ENCODE assay signal across 27 mouse cellular contexts in genomic region chr2:127347147-127347985, GRCm38 (mm10). TPM values are rescaled to one million over a fixed set of nuclear protein-coding genes. Genes with fewer than 3 reads are reported as not detected.
"Had no signal": no experiment of that assay in that cellular context is flagged by ENCODE, and none has a peak within 500 bp of the region (broad histone marks: within the 10 kb centered on the region; RNA-seq: fewer than 3 reads in every experiment).

No protein-coding gene starts in this region.

- H3K4me2 ChIP-seq: liver, embryonic 11.5 days; lung, embryonic 14.5 days; midbrain, embryonic 12.5 days; midbrain, embryonic 15.5 days; neural tube, embryonic 12.5 days; neural tube, embryonic 15.5 days had no signal

- H3K36me3 ChIP-seq: midbrain, embryonic 12.5 days; midbrain, embryonic 15.5 days; neural tube, embryonic 12.5 days; neural tube, embryonic 15.5 days had no signal

- H3K9ac ChIP-seq: liver, embryonic 14.5 days; liver, postnatal 0 days; lung, embryonic 14.5 days; midbrain, embryonic 12.5 days; midbrain, embryonic 15.5 days; neural tube, embryonic 12.5 days; neural tube, embryonic 15.5 days had no signal

- ATAC-seq: liver, postnatal 0 days; lung, postnatal 0 days; midbrain, embryonic 15.5 days had no signal

- H3K4me1 ChIP-seq: midbrain, embryonic 12.5 days; midbrain, embryonic 15.5 days; neural tube, embryonic 12.5 days; neural tube, embryonic 15.5 days had no signal

- H3K4me3 ChIP-seq: layer of hippocampus, adult 2 months; midbrain, embryonic 12.5 days; midbrain, embryonic 15.5 days; neural tube, embryonic 12.5 days; neural tube, embryonic 15.5 days had no signal

- DNase-seq: kidney, postnatal 10 days; layer of hippocampus, adult 9-11 months; liver, postnatal 0 days; lung, embryonic 14.5 days; right cerebral cortex, adult 18-20 months; right cerebral cortex, postnatal 14 days; right cerebral cortex, postnatal 4 days; thymus, adult 2 months; thymus, postnatal 14 days; thymus, postnatal 4 days had no signal

- H3K27me3 ChIP-seq: midbrain, embryonic 15.5 days; neural tube, embryonic 12.5 days had no signal

- H3K27ac ChIP-seq: layer of hippocampus, adult 2 months; liver, embryonic 14.5 days; macrophage; midbrain, embryonic 12.5 days; midbrain, embryonic 15.5 days; neural tube, embryonic 12.5 days; neural tube, embryonic 15.5 days; stomach, postnatal 0 days had no signal

- H3K9me3 ChIP-seq: midbrain, embryonic 12.5 days; midbrain, embryonic 15.5 days; neural tube, embryonic 12.5 days; neural tube, embryonic 15.5 days had no signal

RNA-seq across cellular contexts. Expression of gene Astl, which starts 8.9 kb away (rescaled TPM):
- total RNA-seq: layer of hippocampus, adult 2 months; layer of hippocampus, postnatal 25 days; left cerebral cortex, adult 18-20 months; left cerebral cortex, postnatal 25 days had no signal
- polyA plus RNA-seq: large intestine, adult 2 months; limb, embryonic 11.5 days; liver, embryonic 11.5 days; liver, embryonic 14.5 days; liver, postnatal 0 days; lung, embryonic 14.5 days; lung, postnatal 0 days; macrophage; midbrain, embryonic 12.5 days; midbrain, embryonic 15.5 days; neural tube, embryonic 12.5 days; neural tube, embryonic 15.5 days; stomach, embryonic 14.5 days; stomach, postnatal 0 days had no signal

RNA-seq across cellular contexts. Expression of gene Adra2b, which starts 15.6 kb away (rescaled TPM):
- total RNA-seq: megakaryocyte, adult 5-6 weeks had no signal
- polyA plus RNA-seq: lung, embryonic 14.5 days; macrophage had no signal
